Mouse (Mus musculus) limb, embryonic 15.5 days (tissue): ENCODE data around the gene Cacna1b. TPM values are rescaled to one million over a fixed set of nuclear protein-coding genes. Genes with fewer than 3 reads are reported as not detected.

Experiments used
- ATAC-seq: fragments of 200-750 bp; cut with Nextera tagmentation; 2 replicates; pipeline ENCODE4 v1.8.0; 2017; ENCODE audit warnings: low read depth, moderate TSS enrichment; ENCODE audit not compliant: insufficient number of reproducible peaks, low FRiP score, low TSS enrichment
- H3K27ac ChIP-seq: fragments of 300-500 bp; sonication (generic); 2 replicates; pipeline ENCODE4 v1.5.1; 2015; ENCODE audit warnings: moderate library complexity, mild to moderate bottlenecking, inconsistent platforms
- H3K27me3 ChIP-seq: fragments of 300-500 bp; sonication (generic); 2 replicates; pipeline ENCODE4 v1.6.1; 2015; ENCODE audit warnings: inconsistent platforms
- H3K36me3 ChIP-seq: fragments of 300-500 bp; sonication (generic); 2 replicates; pipeline ENCODE4 v1.6.1; 2015; ENCODE audit warnings: inconsistent platforms
- H3K4me1 ChIP-seq: fragments of 300-500 bp; sonication (generic); 2 replicates; pipeline ENCODE4 v1.6.1; 2015; ENCODE audit warnings: inconsistent platforms
- H3K4me2 ChIP-seq: fragments of 300-500 bp; sonication (generic); 2 replicates; pipeline ENCODE4 v1.6.1; 2015; ENCODE audit warnings: mild to moderate bottlenecking, inconsistent platforms
- H3K4me3 ChIP-seq: fragments of 300-500 bp; sonication (generic); 2 replicates; pipeline ENCODE4 v1.5.1; 2015; ENCODE audit warnings: mild to moderate bottlenecking, inconsistent platforms
- H3K9ac ChIP-seq: fragments of 300-500 bp; sonication (generic); 2 replicates; pipeline ENCODE4 v1.6.1; 2015; ENCODE audit warnings: inconsistent platforms
- H3K9me3 ChIP-seq: fragments of 300-500 bp; sonication (generic); 2 replicates; pipeline ENCODE4 v1.6.1; 2016; ENCODE audit warnings: inconsistent platforms
- WGBS: fragments of 180-500 bp; shearing (Covaris S2); methylation state at CpG from one replicate; pipeline ENCODE4 v1.1.7; 2015; 5-methylcytosine and 5-hydroxymethylcytosine counted together
- polyA plus RNA-seq: library from polyadenylated mRNA; unstranded; fragments of >200 nt; fragmentation: Nextera tagmentation; extraction: Ambion mirVana; gene quantifications from 2 replicates; pipeline ENCODE4 v1.2.1, GENCODE M21; 2015

Cacna1b gene
- polyA plus RNA-seq, 1 experiment from 2014 or later: 1.2 TPM

- no peak for ATAC-seq
- H3K27ac ChIP-seq: no peak overlapping the region
- no peak overlapping the region for H3K4me2 ChIP-seq
- H3K4me3 ChIP-seq: no peak overlapping the region
- no peaks in the 10 kb centered on the region for H3K9me3 ChIP-seq
- H3K27me3 ChIP-seq: no peaks in the 10 kb centered on the region
- H3K4me1 ChIP-seq: no peaks in the 10 kb centered on the region
- WGBS: 8% methylated on average over 3 of the region's 3 CpGs
- no peak overlapping the region for H3K9ac ChIP-seq
- no peaks in the 10 kb centered on the region for H3K36me3 ChIP-seq
Observed at GRCm38 (mm10) chr2:24568555-24568954, 194.4 kb downstream of the Cacna1b start.

- Histone ChIP-seq H3K27ac (no peak overlapping the region), H3K4me3 (no peak overlapping the region), H3K9ac (no peak overlapping the region), H3K4me2 (no peak overlapping the region), H3K9me3 (no peaks in the 10 kb centered on the region), H3K36me3 (no peaks in the 10 kb centered on the region), H3K27me3 (no peaks in the 10 kb centered on the region), H3K4me1 (no peaks in the 10 kb centered on the region)
- 57% methylated on average over 7 of the region's 7 CpGs for WGBS
- no peak for ATAC-seq
Observed at GRCm38 (mm10) chr2:24562547-24563290, 200.2 kb downstream of the Cacna1b start.

- Histone ChIP-seq H3K4me3 (no peak overlapping the region), H3K4me1 (no peaks in the 10 kb centered on the region), H3K27me3 (no peaks in the 10 kb centered on the region), H3K27ac (no peak overlapping the region), H3K36me3 (no peaks in the 10 kb centered on the region), H3K9me3 (no peaks in the 10 kb centered on the region), H3K9ac (no peak overlapping the region), H3K4me2 (no peak overlapping the region)
- no peak for ATAC-seq
- 74% methylated on average over 6 of the region's 6 CpGs for WGBS
Observed at GRCm38 (mm10) chr2:24561946-24562345, 201.0 kb downstream of the Cacna1b start.

- Histone ChIP-seq H3K27ac (no peak overlapping the region), H3K9me3 (no peaks in the 10 kb centered on the region), H3K4me1 (no peaks in the 10 kb centered on the region), H3K4me3 (no peak overlapping the region), H3K4me2 (no peak overlapping the region), H3K36me3 (no peaks in the 10 kb centered on the region), H3K9ac (no peak overlapping the region), H3K27me3 (no peaks in the 10 kb centered on the region)
- 69% methylated on average over 5 of the region's 5 CpGs for WGBS
- ATAC-seq: no peak
Observed at GRCm38 (mm10) chr2:24560201-24560600, 202.8 kb downstream of the Cacna1b start.

GRCm38 (mm10) chr2:24556347-24556746 is 206.6 kb downstream of the Cacna1b start:
- Histone ChIP-seq H3K9ac (no peak overlapping the region), H3K27me3 (no peaks in the 10 kb centered on the region), H3K9me3 (no peaks in the 10 kb centered on the region), H3K4me2 (no peak overlapping the region), H3K4me3 (no peak overlapping the region), H3K27ac (no peak overlapping the region), H3K4me1 (no peaks in the 10 kb centered on the region), H3K36me3 (no peaks in the 10 kb centered on the region)
- 80% methylated on average over 6 of the region's 6 CpGs for WGBS
- ATAC-seq: no peak

- Histone ChIP-seq H3K9ac (no peak overlapping the region), H3K27ac (no peak overlapping the region), H3K36me3 (no peaks in the 10 kb centered on the region), H3K9me3 (no peaks in the 10 kb centered on the region), H3K27me3 (no peaks in the 10 kb centered on the region), H3K4me2 (no peak overlapping the region), H3K4me3 (no peak overlapping the region), H3K4me1 (no peaks in the 10 kb centered on the region)
- ATAC-seq: no peak
- WGBS: 21% methylated on average over 7 of the region's 7 CpGs
Observed at GRCm38 (mm10) chr2:24553962-24554361, 209.0 kb downstream of the Cacna1b start.

Other genes starting within 250 kb of the Cacna1b start
- 79.5 and 85.1 TPM in 2 replicates for gene Ehmt1, start 156.5 kb upstream of the Cacna1b start, polyA plus RNA-seq
- gene Arrdc1, start 172.1 kb upstream of the Cacna1b start, polyA plus RNA-seq: 44.1 and 49.0 TPM in 2 replicates
- gene Zmynd19, start 186.6 kb upstream of the Cacna1b start, polyA plus RNA-seq: 10.4 and 18.2 TPM in 2 replicates
- gene Dph7, start 199.2 kb upstream of the Cacna1b start, polyA plus RNA-seq: 28.4 and 30.2 TPM in 2 replicates
- 117 TPM in 2 replicates for gene Mrpl41, start 211.9 kb upstream of the Cacna1b start, polyA plus RNA-seq
- 7.1 and 7.2 TPM in 2 replicates for gene Pnpla7, start 212.9 kb upstream of the Cacna1b start, polyA plus RNA-seq